Mouse (Mus musculus) E14TG2a.4 (cell line): ENCODE data around the gene Hfm1.

Experiments
- CTCF ChIP-seq: conservative IDR thresholded peaks from 2 replicates; pipeline ENCODE4 v1.5.1; 2014; ENCODE audit warnings: low read length
- NANOG ChIP-seq: IDR thresholded peaks from 2 replicates; pipeline ENCODE4 v1.6.1; 2014; ENCODE audit warnings: borderline replicate concordance, low read length, mixed read lengths
- POU5F1 ChIP-seq: IDR thresholded peaks from 2 replicates; pipeline ENCODE4 v1.6.1; 2014; ENCODE audit warnings: low read length, borderline replicate concordance

GRCm38 (mm10) chr5:106919315-106919714, 6.8 kb downstream of the Hfm1 start:
- TF ChIP-seq CTCF (no peak), NANOG (no peak), POU5F1 (no peak)
